Mouse (Mus musculus): ENCODE measurements at regions not wholly inside any gene's neighbourhood (a gene's known extent, or its start where the extent isn't known, plus 50 kb on each side); places are given as distances from the start of the nearest gene placed in this dataset.
A peak's percentile ranks its signal among the peaks of the same experiment; 100 is the strongest.

GRCm38 (mm10) chr12:69452986-69453385 lies 80.7 kb upstream of the Gm9887 start:
- DNase-seq (ENCODE audit: low spot score): no peak

- DNase-seq (ENCODE audit: low spot score): no peak
Observed at GRCm38 (mm10) chr12:69451110-69451509, 78.9 kb upstream of the Gm9887 start.

- no peak for DNase-seq (ENCODE audit: low spot score)
Observed at GRCm38 (mm10) chr12:69447962-69448767, 75.9 kb upstream of the Gm9887 start.

- no peak for DNase-seq (ENCODE audit: low spot score)
Observed at GRCm38 (mm10) chr12:69447322-69447827, 75.1 kb upstream of the Gm9887 start.

- peak; percentile 59 for DNase-seq (ENCODE audit: low spot score)
Observed at GRCm38 (mm10) chr12:69446468-69447321, 74.4 kb upstream of the Gm9887 start.

GRCm38 (mm10) chr12:69446085-69446467 lies 73.8 kb upstream of the Gm9887 start:
- no peak for DNase-seq (ENCODE audit: low spot score)

- no peak for DNase-seq (ENCODE audit: low spot score)
Observed at GRCm38 (mm10) chr12:69442321-69442720, 70.1 kb upstream of the Gm9887 start.

GRCm38 (mm10) chr12:69441764-69442163 lies 69.5 kb upstream of the Gm9887 start:
- no peak for DNase-seq (ENCODE audit: low spot score)

- no peak for DNase-seq (ENCODE audit: low spot score)
Observed at GRCm38 (mm10) chr12:69438271-69438670, 66.0 kb upstream of the Gm9887 start.

- peak; percentile 35 for DNase-seq (ENCODE audit: low spot score)
Observed at GRCm38 (mm10) chr12:69436839-69437501, 64.7 kb upstream of the Gm9887 start.

GRCm38 (mm10) chr12:69434315-69434714 lies 62.1 kb upstream of the Gm9887 start:
- DNase-seq (ENCODE audit: low spot score): peak; percentile 6

GRCm38 (mm10) chr12:69432086-69432485 lies 59.8 kb upstream of the Gm9887 start:
- no peak for DNase-seq (ENCODE audit: low spot score)

GRCm38 (mm10) chr12:69428108-69428507 lies 55.9 kb upstream of the Gm9887 start:
- no peak for DNase-seq (ENCODE audit: low spot score)

- no peak for DNase-seq (ENCODE audit: low spot score)
Observed at GRCm38 (mm10) chr12:69425610-69426009, 53.4 kb upstream of the Gm9887 start.

- no peak for DNase-seq (ENCODE audit: low spot score)
Observed at GRCm38 (mm10) chr12:69424971-69425370, 52.7 kb upstream of the Gm9887 start.

All from testis, postnatal 14 days (tissue).